Mouse (Mus musculus) retina, postnatal 7 days (tissue): ENCODE measurements around the gene Acoxl.

ENCODE experiments used
- DNase-seq: peaks from one replicate; pipeline ENCODE4 v3.0.0-alpha.2; 2012; ENCODE audit warnings: low read depth, low spot score

Gene Acoxl

DNA sequence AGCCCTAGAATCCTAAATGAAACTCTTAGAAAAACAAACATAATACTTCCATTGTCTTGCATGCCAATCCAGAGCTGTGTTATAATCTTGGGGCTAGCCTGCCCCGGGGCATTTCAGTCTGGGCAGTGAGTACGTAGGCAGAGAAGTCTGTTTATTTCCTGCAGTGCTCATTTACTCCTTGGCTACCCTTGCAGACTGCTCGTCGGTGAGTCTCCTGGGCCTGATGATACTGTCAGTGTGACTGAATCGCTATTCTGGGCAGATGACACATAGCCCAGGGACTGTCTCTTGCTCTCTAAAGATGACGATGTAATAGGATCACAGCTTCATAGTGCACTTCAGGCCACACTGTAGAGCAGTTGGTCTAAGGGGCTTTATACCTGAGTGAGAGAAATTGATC lies 56.2 kb downstream of the Acoxl start:
- DNase-seq, result no peak

DNA sequence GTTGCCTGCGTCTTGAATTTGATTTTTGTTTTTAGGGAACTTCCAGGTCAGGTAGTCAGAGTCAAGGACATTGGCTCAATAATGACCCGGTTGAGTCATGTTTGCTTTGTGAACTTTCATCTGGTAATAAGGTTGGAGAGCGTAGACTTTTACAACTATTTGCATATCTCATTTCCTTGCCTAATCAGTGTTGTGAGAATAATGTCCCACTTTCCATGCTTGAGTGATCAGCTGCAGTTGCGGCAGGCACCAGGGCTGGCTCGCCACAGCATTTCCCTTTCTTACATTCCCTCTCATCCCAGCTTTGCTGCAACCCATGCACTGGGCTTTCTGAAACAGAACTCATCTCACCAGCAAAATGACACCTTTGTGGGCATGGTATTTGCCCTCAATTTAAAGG lies 59.0 kb downstream of the Acoxl start:
- no peak for DNase-seq

GRCm38 (mm10) chr2:127904918-127905317 lies 66.2 kb downstream of the Acoxl start:
- DNase-seq, result no peak

GRCm38 (mm10) chr2:127906973-127907678 lies 68.5 kb downstream of the Acoxl start:
- no peak for DNase-seq

DNA sequence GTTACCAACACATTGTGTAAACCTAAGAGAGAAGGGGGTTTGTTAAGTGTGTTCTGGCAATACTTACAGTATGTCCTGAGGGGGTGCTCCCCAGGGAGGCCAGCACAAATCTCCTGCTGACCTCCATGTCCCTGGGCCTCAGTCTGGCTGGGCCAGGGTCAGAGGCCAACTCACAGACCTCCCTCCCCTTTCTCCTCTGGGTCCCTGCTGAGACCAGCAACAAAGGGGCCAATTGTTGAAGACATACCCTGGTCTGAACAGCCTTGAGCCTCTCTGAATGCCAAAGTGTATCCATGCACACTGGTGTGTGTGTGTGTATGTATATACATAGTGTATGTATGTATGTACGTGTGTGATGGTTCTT lies 69.0 kb downstream of the Acoxl start:
- no peak for DNase-seq

DNA sequence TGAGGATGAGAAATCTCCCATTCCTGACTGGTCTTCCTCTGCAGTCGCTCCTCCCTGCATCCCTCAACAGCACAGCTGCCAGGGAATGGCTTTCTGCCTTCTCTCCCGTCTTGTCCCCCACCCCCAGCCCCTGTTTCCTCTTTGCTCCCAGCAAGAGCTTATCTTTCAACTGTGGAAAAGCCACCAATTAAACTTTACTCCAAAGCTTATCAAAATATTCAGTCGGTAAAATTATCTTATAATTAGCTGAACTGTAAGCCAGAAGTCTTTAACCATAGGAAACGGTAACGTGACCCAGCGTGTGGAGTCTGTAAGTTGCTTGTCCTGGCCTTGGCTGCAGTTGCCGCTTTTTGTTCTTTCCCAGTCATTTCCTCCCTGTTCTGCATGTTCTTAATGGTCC lies 70.2 kb downstream of the Acoxl start:
- no peak for DNase-seq

DNA sequence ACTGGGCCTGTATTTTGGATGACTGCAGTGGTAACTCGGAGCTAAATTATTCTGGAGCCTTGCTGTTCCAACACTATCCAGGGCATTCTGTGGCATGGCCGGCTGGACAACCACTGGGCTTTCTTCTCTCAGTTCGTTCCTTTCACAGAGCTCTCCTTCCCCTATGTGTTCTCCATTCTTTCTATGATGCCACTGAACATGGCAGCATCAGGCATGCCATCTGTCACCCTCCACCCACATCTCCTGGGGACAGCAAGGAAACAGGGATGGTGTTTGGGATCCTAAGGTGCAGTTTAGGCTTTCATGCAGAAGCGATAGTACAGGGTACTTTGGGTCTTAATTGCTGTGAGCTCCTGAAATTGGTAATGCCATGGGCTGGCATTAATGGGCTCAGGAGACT lies 71.1 kb downstream of the Acoxl start:
- DNase-seq, result no peak

DNA sequence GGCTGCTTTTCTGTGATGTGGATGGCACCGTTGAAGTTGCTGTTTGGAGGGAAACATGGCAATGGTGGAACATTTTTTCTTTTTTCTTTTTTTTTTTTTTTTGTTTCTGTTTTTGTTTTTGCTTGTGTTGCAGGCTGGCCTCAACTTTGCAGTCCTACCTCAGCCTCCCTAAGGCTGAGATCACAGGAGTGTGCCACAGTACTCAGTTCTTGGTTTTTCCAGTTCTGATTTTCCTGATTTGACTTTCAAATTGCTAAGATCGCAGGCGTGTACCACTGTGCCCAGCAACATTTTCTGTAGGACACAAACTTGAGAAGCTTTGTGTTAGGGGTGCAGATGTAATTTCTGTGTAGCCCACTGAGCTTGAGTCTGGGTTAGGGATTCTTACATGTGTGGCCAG lies 72.9 kb downstream of the Acoxl start:
- DNase-seq, result no peak

DNA sequence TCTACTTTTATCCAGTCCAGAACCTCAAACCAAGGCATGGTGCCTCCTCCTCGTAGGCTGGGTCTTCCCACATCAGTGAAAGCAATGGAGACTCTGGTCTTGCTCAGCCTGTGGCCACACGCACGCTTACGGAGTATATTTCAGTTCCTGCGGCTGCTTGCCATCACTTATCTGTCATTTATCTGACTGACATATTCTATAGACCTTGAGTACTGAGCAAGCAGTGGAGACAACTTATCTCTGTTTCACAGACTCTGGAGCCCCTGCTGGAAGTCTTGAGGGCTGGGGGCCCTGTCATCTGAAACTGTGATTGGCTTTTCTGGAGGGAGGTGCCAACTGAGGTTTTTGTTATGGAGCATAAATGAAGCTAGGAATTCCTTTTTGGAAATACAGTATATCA lies 75.4 kb downstream of the Acoxl start:
- DNase-seq, result no peak

DNA sequence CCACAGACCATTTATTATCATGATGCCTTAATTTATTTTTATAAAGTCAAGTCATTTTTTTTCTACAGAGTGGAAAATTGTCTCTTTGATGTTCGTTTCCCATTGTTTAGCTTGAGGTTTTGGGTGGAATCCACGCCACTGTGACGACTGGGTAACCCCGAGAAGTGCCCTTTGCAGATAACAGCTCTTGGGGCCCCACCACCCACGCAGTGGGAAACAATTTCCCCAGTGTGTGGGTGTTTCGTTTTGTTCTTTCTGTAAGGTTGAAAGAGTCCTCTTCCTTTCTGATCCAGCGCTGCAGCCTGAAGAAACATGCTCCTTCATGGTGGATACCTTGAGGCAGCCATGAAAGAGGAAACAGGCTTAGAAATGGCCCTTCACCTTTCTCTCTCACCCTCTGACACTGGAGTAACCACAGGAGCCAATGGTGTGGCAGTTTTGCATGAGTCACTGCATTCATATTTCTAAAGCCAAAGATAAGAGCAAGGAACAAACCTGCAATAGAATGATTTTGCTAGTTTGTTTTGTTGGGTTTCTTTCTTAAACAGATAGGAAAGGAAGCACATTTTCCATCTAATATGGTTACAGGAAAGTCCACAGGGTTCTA lies 78.2 kb downstream of the Acoxl start:
- DNase-seq, result no peak

DNA sequence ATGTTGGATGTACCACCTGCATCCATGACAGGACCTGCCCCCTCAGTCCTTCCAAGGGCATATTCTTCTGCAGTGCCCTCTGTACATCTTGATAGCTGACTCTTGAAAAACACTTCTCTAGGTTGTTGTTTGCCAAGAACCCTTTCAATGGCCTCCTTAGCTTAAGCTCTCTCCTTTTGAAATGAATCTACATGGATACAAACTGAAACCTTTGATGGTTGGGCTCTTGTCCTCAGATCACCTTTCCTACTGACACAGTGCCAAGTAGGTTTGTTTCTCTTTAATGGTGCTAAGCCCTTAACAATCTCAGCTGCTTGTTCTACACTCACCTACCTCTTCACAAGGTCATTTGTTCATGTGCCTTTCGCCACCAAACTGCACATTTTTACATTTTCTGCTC lies 81.1 kb downstream of the Acoxl start:
- no peak for DNase-seq

DNA sequence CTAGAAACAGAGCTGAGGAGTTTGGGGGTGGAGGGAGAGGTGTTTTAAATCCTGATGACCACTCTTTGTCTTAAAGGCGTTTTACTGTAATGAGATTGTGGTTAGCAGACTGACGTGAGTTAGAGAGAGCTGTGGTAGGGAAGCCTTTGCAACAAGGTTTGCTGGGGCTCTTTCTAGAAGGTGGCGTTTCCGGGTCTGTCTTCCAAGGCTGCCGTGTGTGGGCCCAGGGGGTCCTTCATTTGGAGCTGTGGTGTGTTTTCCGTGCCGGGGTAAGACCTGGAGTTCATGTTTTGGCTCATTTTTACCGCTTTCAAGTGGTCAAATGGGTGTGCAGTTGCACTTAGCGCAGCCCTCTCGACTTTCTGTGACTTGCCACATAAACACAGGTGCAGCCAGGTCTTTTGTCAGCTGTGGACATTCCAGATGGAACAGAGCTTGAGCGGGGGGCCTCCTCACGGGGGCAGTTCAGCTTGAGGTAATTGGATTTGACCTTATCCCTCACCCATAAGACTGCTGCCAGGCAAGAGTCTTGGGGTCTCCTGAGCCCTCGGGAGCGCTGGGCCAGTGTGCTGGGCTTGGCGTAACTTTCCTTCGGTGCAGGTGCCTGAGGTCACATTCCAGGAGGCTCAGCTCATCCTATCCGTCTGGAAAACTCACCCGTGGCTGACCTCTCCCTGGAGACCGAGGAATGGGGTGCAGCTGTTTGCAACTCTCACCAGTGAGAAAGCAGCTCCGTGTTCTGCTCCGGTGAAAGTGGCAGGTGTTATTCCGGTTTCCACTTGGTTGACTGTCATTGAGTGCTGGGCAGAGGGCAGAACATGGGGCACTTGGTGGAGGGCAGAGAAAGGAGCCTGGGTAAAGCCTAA lies 83.6 kb downstream of the Acoxl start:
- DNase-seq, result no peak

GRCm38 (mm10) chr2:127923077-127923680 lies 84.5 kb downstream of the Acoxl start:
- no peak for DNase-seq

DNA sequence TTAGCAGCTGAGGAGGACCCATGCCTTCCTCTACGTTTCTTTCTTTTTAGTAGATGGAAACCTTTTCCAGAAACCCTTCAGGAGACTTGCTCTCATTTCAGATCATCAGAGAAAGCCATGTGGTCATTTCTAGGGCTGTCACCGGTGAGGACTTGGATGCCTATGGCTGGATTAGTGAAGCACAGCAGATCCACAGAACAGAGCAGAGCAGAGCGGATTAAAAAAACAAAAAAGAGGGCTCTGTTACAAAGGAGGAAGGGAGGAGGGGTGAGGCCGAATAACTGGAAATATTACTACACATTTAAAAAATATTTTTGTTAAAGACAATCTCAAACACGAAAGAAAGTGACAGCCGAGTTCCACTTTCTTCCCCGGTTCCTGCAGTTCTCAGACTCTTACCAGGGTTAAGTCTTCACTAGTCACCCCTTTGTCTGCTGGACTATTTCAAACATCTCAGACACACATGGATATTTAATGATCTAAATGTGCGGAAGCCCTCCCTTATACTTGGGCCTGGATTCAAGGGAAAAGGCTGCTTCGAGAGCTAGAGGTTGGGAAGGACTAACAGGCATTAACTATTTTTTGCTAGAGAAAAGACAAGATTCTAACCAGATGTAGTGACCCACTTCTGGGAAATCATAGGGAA lies 88.1 kb downstream of the Acoxl start:
- DNase-seq, result no peak

- no peak for DNase-seq
Observed at GRCm38 (mm10) chr2:127927452-127928273, 89.0 kb downstream of the Acoxl start.

GRCm38 (mm10) chr2:127928279-127928678 lies 89.6 kb downstream of the Acoxl start:
- DNase-seq, result no peak

GRCm38 (mm10) chr2:127928871-127929270 lies 90.2 kb downstream of the Acoxl start:
- no peak for DNase-seq

DNA sequence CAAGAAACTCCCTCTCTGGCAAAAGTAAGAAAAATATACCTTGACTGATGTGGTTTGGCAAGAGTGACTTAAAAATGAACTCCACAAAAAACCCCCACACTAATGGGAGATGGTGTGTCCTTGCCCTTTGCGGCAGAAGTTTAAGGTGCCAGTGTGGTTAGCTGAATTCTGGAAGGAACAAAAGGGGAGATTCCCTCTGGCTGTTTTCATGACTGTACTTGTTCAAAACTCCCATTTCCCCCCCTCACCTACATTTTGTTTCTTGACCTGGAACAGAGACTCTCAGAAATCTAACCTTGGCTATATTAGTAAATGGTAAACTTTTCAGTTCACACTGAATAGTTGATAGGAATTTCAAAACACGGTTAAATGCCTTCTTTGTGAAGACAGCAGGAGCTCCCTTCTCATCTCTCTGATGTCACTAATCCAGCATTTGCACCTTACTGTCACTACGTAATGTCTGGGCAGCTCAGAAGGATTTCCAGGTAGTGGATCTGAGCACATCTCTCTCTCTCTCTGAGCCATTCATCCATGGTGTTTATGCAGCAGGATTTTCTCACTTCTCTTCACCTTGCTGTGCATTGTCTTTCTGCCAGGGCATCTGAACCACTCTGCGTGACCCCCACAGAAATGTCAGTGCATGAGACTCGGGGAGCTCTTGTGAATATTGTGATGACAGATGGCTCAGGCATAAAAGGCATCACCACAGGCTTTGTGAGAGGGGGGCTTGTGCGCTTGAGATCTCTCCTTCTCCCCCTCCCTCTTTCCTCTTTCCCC lies 91.5 kb downstream of the Acoxl start:
- DNase-seq, result peak; percentile 16

GRCm38 (mm10) chr2:127931576-127931975 lies 92.9 kb downstream of the Acoxl start:
- no peak for DNase-seq

- DNase-seq, result no peak
Observed at GRCm38 (mm10) chr2:127933531-127933931, 94.9 kb downstream of the Acoxl start.
